Mouse (Mus musculus): ENCODE measurements around the gene Rbm45. TPM values are rescaled to one million over a fixed set of nuclear protein-coding genes. Genes with fewer than 3 reads are reported as not detected.

Rbm45 gene
- total RNA-seq, 2 experiments from 2014 or later, result 22.6 to 24.2 TPM

Other genes starting within 250 kb of the Rbm45 start
- under 1 TPM; 0.13 to 0.15 TPM for gene Pde11a, start 31.2 kb upstream of the Rbm45 start, total RNA-seq (2021)
- gene Cyct, start 9.5 kb upstream of the Rbm45 start, total RNA-seq (2021), result not detected
- gene Osbpl6, start 36.5 kb downstream of the Rbm45 start, total RNA-seq (2021), result 1 to 10 TPM; 5.0 to 6.3 TPM

All from gastrocnemius, postnatal 4 days (tissue).